Mouse (Mus musculus): ENCODE measurements around the gene Mageb3. TPM values are rescaled to one million over a fixed set of nuclear protein-coding genes. Genes with fewer than 3 reads are reported as not detected.
A peak's percentile ranks its signal among the peaks of the same experiment; 100 is the strongest.
"Not testable (repeated sequence)": the region's sequence is repeated elsewhere in the genome, so short reads cannot be mapped to it uniquely, and the experiment has no call there.

Gene Mageb3
- total and polyA plus RNA-seq, 3 experiments, result 0.03 TPM; not detected in 2

GRCm38 (mm10) chr2:121937624-121938023 lies 18.3 kb downstream of the Mageb3 start:
- not testable (repeated sequence) for H3K9ac ChIP-seq (ENCODE audit: control insufficient read depth, low read depth, low read length, poor library complexity, severe bottlenecking); H3K9me3 ChIP-seq (replicated peaks; ENCODE audit: insufficient read depth, low read length); H3K27ac ChIP-seq (ENCODE audit: control insufficient read depth, low read depth, low read length); H3K79me2 ChIP-seq (ENCODE audit: control insufficient read depth, insufficient read depth, low read length, poor library complexity); H3K27me3 ChIP-seq (ENCODE audit: control insufficient read depth in 1 of 2, insufficient read depth in 2 of 2, low read length in 2 of 2); H3K4me1 ChIP-seq (ENCODE audit: control insufficient read depth in 1 of 2, insufficient read depth in 2 of 2, low read length in 2 of 2); H3K4me3 ChIP-seq (ENCODE audit: control insufficient read depth in 1 of 2, insufficient read depth in 1 of 2, low read depth in 2 of 2, low read length in 2 of 2); H3K36me3 ChIP-seq (ENCODE audit: control insufficient read depth in 1 of 2, insufficient read depth in 2 of 2, low read length in 2 of 2)
- TF ChIP-seq RCOR1 (IDR thresholded peaks at IDR 0.05; ENCODE audit: low read depth, low read length), result peak; percentile 73
- peak in 2 of 3 experiments; percentile 2 to 6; a peak in 1 of 6 replicates for TF ChIP-seq CTCF (IDR thresholded peaks at IDR 0.05 in 2 of 3, conservative IDR thresholded peaks at IDR 0.05 in 1 of 3; ENCODE audit: control insufficient read depth in 1 of 3, insufficient read depth in 1 of 3, low read depth in 2 of 3, low read length in 3 of 3, poor library complexity in 1 of 3, severe bottlenecking in 1 of 3)
- TF ChIP-seq ZNF384 (IDR thresholded peaks at IDR 0.05; ENCODE audit: low read depth, low read length), result peak; percentile 72
- peak; percentile 41 for DNase-seq (ENCODE audit: low read depth, low spot score)

- Histone ChIP-seq H3K27me3 (ENCODE audit: control insufficient read depth in 1 of 2, insufficient read depth in 2 of 2, low read length in 2 of 2) (no peaks in the 10 kb centered on the region), H3K36me3 (ENCODE audit: control insufficient read depth in 1 of 2, insufficient read depth in 2 of 2, low read length in 2 of 2) (peaks cover 2% of the 10 kb centered on the region in 2 experiments; a peak in 1 of 4 replicates), H3K4me3 (ENCODE audit: control insufficient read depth in 1 of 2, insufficient read depth in 1 of 2, low read depth in 2 of 2, low read length in 2 of 2) (no peak overlapping the region), H3K9ac (ENCODE audit: control insufficient read depth, low read depth, low read length, poor library complexity, severe bottlenecking) (no peak overlapping the region), H3K27ac (ENCODE audit: control insufficient read depth, low read depth, low read length) (no peak overlapping the region), H3K4me1 (ENCODE audit: control insufficient read depth in 1 of 2, insufficient read depth in 2 of 2, low read length in 2 of 2) (no peaks in the 10 kb centered on the region; a peak in 1 of 4 replicates), H3K79me2 (ENCODE audit: control insufficient read depth, insufficient read depth, low read length, poor library complexity) (no peaks in the 10 kb centered on the region), H3K9me3 (replicated peaks; ENCODE audit: insufficient read depth, low read length) (no peaks in the 10 kb centered on the region)
- TF ChIP-seq UBTF (IDR thresholded peaks at IDR 0.05; ENCODE audit: borderline replicate concordance, insufficient read depth, low read depth, low read length) (no peak), MAX (IDR thresholded peaks at IDR 0.05; ENCODE audit: low read length) (no peak)
- DNase-seq (ENCODE audit: low read depth, low spot score), result no peak
These were observed 39.6 kb downstream of the Mageb3 start for GRCm38 (mm10) chr2:121916047-121916970.

GRCm38 (mm10) chr2:121909975-121910374 lies 45.9 kb downstream of the Mageb3 start:
- Histone ChIP-seq H3K4me1 (ENCODE audit: control insufficient read depth in 1 of 2, insufficient read depth in 2 of 2, low read length in 2 of 2) (no peaks in the 10 kb centered on the region), H3K9ac (ENCODE audit: control insufficient read depth, low read depth, low read length, poor library complexity, severe bottlenecking) (no peak overlapping the region), H3K27me3 (ENCODE audit: control insufficient read depth in 1 of 2, insufficient read depth in 2 of 2, low read length in 2 of 2) (no peaks in the 10 kb centered on the region), H3K9me3 (replicated peaks; ENCODE audit: insufficient read depth, low read length) (no peaks in the 10 kb centered on the region), H3K4me3 (ENCODE audit: control insufficient read depth in 1 of 2, insufficient read depth in 1 of 2, low read depth in 2 of 2, low read length in 2 of 2) (no peak overlapping the region), H3K36me3 (ENCODE audit: control insufficient read depth in 1 of 2, insufficient read depth in 2 of 2, low read length in 2 of 2) (peaks cover 0 to 9% of the 10 kb centered on the region in 2 experiments; a peak in 2 of 4 replicates), H3K27ac (ENCODE audit: control insufficient read depth, low read depth, low read length) (no peak overlapping the region), H3K79me2 (ENCODE audit: control insufficient read depth, insufficient read depth, low read length, poor library complexity) (no peaks in the 10 kb centered on the region)
- no peak for TF ChIP-seq MYB (IDR thresholded peaks at IDR 0.05; ENCODE audit: low read depth, low read length)
- TF ChIP-seq BHLHE40 (IDR thresholded peaks at IDR 0.05; ENCODE audit: borderline replicate concordance, low read depth, low read length), result no peak
- no peak for TF ChIP-seq EP300 (IDR thresholded peaks at IDR 0.05; ENCODE audit: low read depth in 1 of 2, low read length in 2 of 2)
- peak in 2 of 3 experiments; percentile 5 to 22; a peak in 2 of 6 replicates for TF ChIP-seq CTCF (IDR thresholded peaks at IDR 0.05 in 2 of 3, conservative IDR thresholded peaks at IDR 0.05 in 1 of 3; ENCODE audit: control insufficient read depth in 1 of 3, insufficient read depth in 1 of 3, low read depth in 2 of 3, low read length in 3 of 3, poor library complexity in 1 of 3, severe bottlenecking in 1 of 3)
- peak; percentile 2 for TF ChIP-seq RAD21 (IDR thresholded peaks at IDR 0.05; ENCODE audit: low read depth, low read length)
- TF ChIP-seq KAT2A (conservative IDR thresholded peaks at IDR 0.05; ENCODE audit: low read depth, low read length), result no peak
- peak; percentile 21; the same call in 1 of the 2 replicates for TF ChIP-seq SMC3 (IDR thresholded peaks at IDR 0.05; ENCODE audit: low read depth, low read length)
- no peak for TF ChIP-seq ZNF384 (IDR thresholded peaks at IDR 0.05; ENCODE audit: low read depth, low read length)
- no peak for TF ChIP-seq POLR2A (IDR thresholded peaks at IDR 0.05; ENCODE audit: control insufficient read depth in 1 of 2, insufficient read depth in 1 of 2, low read depth in 1 of 2, low read length in 2 of 2, poor library complexity in 1 of 2)
- no peak for TF ChIP-seq TAL1 (IDR thresholded peaks at IDR 0.05; ENCODE audit: low read length)
- no peak for DNase-seq (ENCODE audit: low read depth, low spot score)

Other genes with a start within 250 kb of the Mageb3 start
- gene Frmd5, start 149.0 kb downstream of the Mageb3 start, total RNA-seq (2012; rRNA removed), result 0.04 TPM in 1 of 2 replicates, not detected in the other
- gene Frmd5, start 149.0 kb downstream of the Mageb3 start, polyA plus RNA-seq (2012; ENCODE audit: insufficient read depth in 1 of 2, insufficient read length in 2 of 2, low read depth in 1 of 2, low replicate concordance in 2 of 2, missing spikeins in 1 of 2), result under 1 TPM in 1 of 2 experiments, not detected in 1; 0.15 TPM
- gene Casc4, start 89.1 kb downstream of the Mageb3 start, total RNA-seq (2012; rRNA removed), result 25.2 and 30.1 TPM in 2 replicates
- 100 to 1,000 TPM in 1 of 2 experiments, 10 to 100 TPM in 1; 26.0 to 124 TPM for gene Casc4, start 89.1 kb downstream of the Mageb3 start, polyA plus RNA-seq (2012; ENCODE audit: insufficient read depth in 1 of 2, insufficient read length in 2 of 2, low read depth in 1 of 2, low replicate concordance in 2 of 2, missing spikeins in 1 of 2)
- gene Ctdspl2, start 91 bp downstream of the Mageb3 start, total RNA-seq (2012; rRNA removed), result 23.2 and 25.6 TPM in 2 replicates
- 10 to 100 TPM; 16.6 to 57.2 TPM for gene Ctdspl2, start 91 bp downstream of the Mageb3 start, polyA plus RNA-seq (2012; ENCODE audit: insufficient read depth in 1 of 2, insufficient read length in 2 of 2, low read depth in 1 of 2, low replicate concordance in 2 of 2, missing spikeins in 1 of 2)
- 11.2 and 12.5 TPM in 2 replicates for gene Eif3j1, start 72.5 kb upstream of the Mageb3 start, total RNA-seq (2012; rRNA removed)
- gene Eif3j1, start 72.5 kb upstream of the Mageb3 start, polyA plus RNA-seq (2012; ENCODE audit: insufficient read depth in 1 of 2, insufficient read length in 2 of 2, low read depth in 1 of 2, low replicate concordance in 2 of 2, missing spikeins in 1 of 2), result 1 to 10 TPM in 1 of 2 experiments, not detected in 1; 8.5 TPM
- gene Spg11, start 162.3 kb upstream of the Mageb3 start, total RNA-seq (2012; rRNA removed), result 5.9 TPM in 2 replicates
- 1 to 10 TPM in 1 of 2 experiments, not detected in 1; 6.9 TPM for gene Spg11, start 162.3 kb upstream of the Mageb3 start, polyA plus RNA-seq (2012; ENCODE audit: insufficient read depth in 1 of 2, insufficient read length in 2 of 2, low read depth in 1 of 2, low replicate concordance in 2 of 2, missing spikeins in 1 of 2)
- 108 and 135 TPM in 2 replicates for gene B2m, start 191.6 kb upstream of the Mageb3 start, total RNA-seq (2012; rRNA removed)
- gene B2m, start 191.6 kb upstream of the Mageb3 start, polyA plus RNA-seq (2012; ENCODE audit: insufficient read depth in 1 of 2, insufficient read length in 2 of 2, low read depth in 1 of 2, low replicate concordance in 2 of 2, missing spikeins in 1 of 2), result 1,000 to 10,000 TPM in 1 of 2 experiments, 100 to 1,000 TPM in 1; 229 to 1,161 TPM
- gene Trim69, start 204.6 kb upstream of the Mageb3 start, total RNA-seq (2012; rRNA removed), result not detected in 2 replicates
- gene Trim69, start 204.6 kb upstream of the Mageb3 start, polyA plus RNA-seq (2012; ENCODE audit: insufficient read depth in 1 of 2, insufficient read length in 2 of 2, low read depth in 1 of 2, low replicate concordance in 2 of 2, missing spikeins in 1 of 2), result under 1 TPM in 1 of 2 experiments, not detected in 1; 0.04 TPM
- gene Patl2, start 230.1 kb upstream of the Mageb3 start, total RNA-seq (2012; rRNA removed), result 0.58 and 0.72 TPM in 2 replicates
- under 1 TPM in 1 of 2 experiments, not detected in 1; 0.84 TPM for gene Patl2, start 230.1 kb upstream of the Mageb3 start, polyA plus RNA-seq (2012; ENCODE audit: insufficient read depth in 1 of 2, insufficient read length in 2 of 2, low read depth in 1 of 2, low replicate concordance in 2 of 2, missing spikeins in 1 of 2)
- not detected in 2 replicates for gene Terb2, start 230.2 kb upstream of the Mageb3 start, total RNA-seq (2012; rRNA removed)
- not detected for gene Terb2, start 230.2 kb upstream of the Mageb3 start, polyA plus RNA-seq (2012; ENCODE audit: insufficient read depth in 1 of 2, insufficient read length in 2 of 2, low read depth in 1 of 2, low replicate concordance in 2 of 2, missing spikeins in 1 of 2)